Mouse (Mus musculus) left cerebral cortex, postnatal 4 days (tissue): ENCODE measurements at regions not wholly inside any gene's neighbourhood (a gene's known extent, or its start where the extent isn't known, plus 50 kb on each side); places are given as distances from the start of the nearest gene placed in this dataset.
A peak's percentile ranks its signal among the peaks of the same experiment; 100 is the strongest.

Experiments
- DNase-seq: peaks from one replicate; pipeline ENCODE4 v3.0.0-alpha.2; 2022
- intact Hi-C: fragments of 180-260 bp; cut with DNase I; formaldehyde crosslinking; loops from one replicate; pipeline ENCODE4 v1.15.1; 2025

GRCm38 (mm10) chr1:73265009-73265408 is 249.3 kb upstream of the Tnp1 start:
- intact Hi-C loops, result no loop called here

GRCm38 (mm10) chr1:73264245-73264644 is 248.5 kb upstream of the Tnp1 start:
- intact Hi-C loops, result no loop called here
- DNase-seq, result no peak

More at GRCm38 (mm10) chr1:73265009-73265408, 249.3 kb upstream of the Tnp1 start:
- peak; percentile 28 for DNase-seq

- intact Hi-C loops, result no loop called here
Observed at GRCm38 (mm10) chr1:73259525-73260098, 243.9 kb upstream of the Tnp1 start.

GRCm38 (mm10) chr1:73257263-73257662 is 241.6 kb upstream of the Tnp1 start:
- intact Hi-C loops, result no loop called here
- DNase-seq, result no peak

More at GRCm38 (mm10) chr1:73259525-73260098, 243.9 kb upstream of the Tnp1 start:
- DNase-seq, result no peak

GRCm38 (mm10) chr1:73251911-73252356 is 236.2 kb upstream of the Tnp1 start:
- intact Hi-C loops, result no loop called here
- no peak for DNase-seq

- intact Hi-C loops, result no loop called here
- peak; percentile 12 for DNase-seq
Observed at GRCm38 (mm10) chr1:73244016-73244415, 228.3 kb upstream of the Tnp1 start.

- DNase-seq, result no peak
- intact Hi-C loops, result no loop called here
Observed at GRCm38 (mm10) chr1:73242290-73242689, 226.6 kb upstream of the Tnp1 start.

GRCm38 (mm10) chr1:73236867-73237266 is 221.2 kb upstream of the Tnp1 start:
- no peak for DNase-seq
- intact Hi-C loops, result no loop called here

- intact Hi-C loops, result no loop called here
- DNase-seq, result no peak
Observed at GRCm38 (mm10) chr1:73233636-73234035, 217.9 kb upstream of the Tnp1 start.

GRCm38 (mm10) chr1:73233041-73233440 is 217.3 kb upstream of the Tnp1 start:
- intact Hi-C loops, result no loop called here
- no peak for DNase-seq

GRCm38 (mm10) chr1:73230611-73231010 is 214.9 kb upstream of the Tnp1 start:
- no peak for DNase-seq
- intact Hi-C loops, result no loop called here

- intact Hi-C loops, result no loop called here
- DNase-seq, result no peak
Observed at GRCm38 (mm10) chr1:73227246-73227645, 211.5 kb upstream of the Tnp1 start.

- intact Hi-C loops, result no loop called here
- no peak for DNase-seq
Observed at GRCm38 (mm10) chr1:73221863-73222262, 206.2 kb upstream of the Tnp1 start.

- no peak for DNase-seq
- intact Hi-C loops, result no loop called here
Observed at GRCm38 (mm10) chr1:73214305-73214946, 198.7 kb upstream of the Tnp1 start.

GRCm38 (mm10) chr1:73207421-73207820 is 191.7 kb upstream of the Tnp1 start:
- intact Hi-C loops, result no loop called here

GRCm38 (mm10) chr1:73205788-73206187 is 190.1 kb upstream of the Tnp1 start:
- intact Hi-C loops, result no loop called here
- DNase-seq, result no peak

More at GRCm38 (mm10) chr1:73207421-73207820, 191.7 kb upstream of the Tnp1 start:
- DNase-seq, result no peak

- intact Hi-C loops, result no loop called here
- no peak for DNase-seq
Observed at GRCm38 (mm10) chr1:73200112-73200511, 184.4 kb upstream of the Tnp1 start.

- intact Hi-C loops, result no loop called here
Observed at GRCm38 (mm10) chr1:73190832-73191231, 175.1 kb upstream of the Tnp1 start.

GRCm38 (mm10) chr1:73188796-73189195 is 173.1 kb upstream of the Tnp1 start:
- intact Hi-C loops, result no loop called here
- no peak for DNase-seq

More at GRCm38 (mm10) chr1:73190832-73191231, 175.1 kb upstream of the Tnp1 start:
- DNase-seq, result no peak

- DNase-seq, result no peak
- intact Hi-C loops, result no loop called here
Observed at GRCm38 (mm10) chr1:73184477-73184876, 168.8 kb upstream of the Tnp1 start.

- intact Hi-C loops, result no loop called here
- no peak for DNase-seq
Observed at GRCm38 (mm10) chr1:73178810-73179209, 163.1 kb upstream of the Tnp1 start.

GRCm38 (mm10) chr1:73177076-73177475 is 161.4 kb upstream of the Tnp1 start:
- intact Hi-C loops, result no loop called here
- DNase-seq, result no peak

- intact Hi-C loops, result no loop called here
- DNase-seq, result peak; percentile 30
Observed at GRCm38 (mm10) chr1:73170668-73171008, 154.9 kb upstream of the Tnp1 start.
